Mouse (Mus musculus) kidney, embryonic 15.5 days (tissue): ENCODE results near the gene Trak1. TPM values are rescaled to one million over a fixed set of nuclear protein-coding genes. Genes with fewer than 3 reads are reported as not detected.
A peak's percentile ranks its signal among the peaks of the same experiment; 100 is the strongest.

Source experiments
- ATAC-seq: fragments of 200-750 bp; cut with Nextera tagmentation; replicated peaks from 2 replicates; pipeline ENCODE4 v1.8.0; 2017; ENCODE audit warnings: moderate TSS enrichment; ENCODE audit not compliant: low FRiP score
- H3K27ac ChIP-seq: fragments of 300-500 bp; sonication (generic); 2 replicates; pipeline ENCODE4 v1.5.1; 2015; ENCODE audit warnings: mild to moderate bottlenecking, inconsistent platforms
- H3K27me3 ChIP-seq: fragments of 300-500 bp; sonication (generic); 2 replicates; pipeline ENCODE4 v1.6.1; 2015; ENCODE audit warnings: inconsistent platforms
- H3K36me3 ChIP-seq: fragments of 300-500 bp; sonication (generic); 2 replicates; pipeline ENCODE4 v1.6.1; 2015; ENCODE audit warnings: inconsistent platforms
- H3K4me1 ChIP-seq: fragments of 300-500 bp; sonication (generic); 2 replicates; pipeline ENCODE4 v1.6.1; 2015; ENCODE audit warnings: inconsistent platforms
- H3K4me2 ChIP-seq: fragments of 300-500 bp; sonication (generic); 2 replicates; pipeline ENCODE4 v1.6.1; 2015; ENCODE audit warnings: moderate library complexity, mild to moderate bottlenecking, inconsistent platforms
- H3K4me3 ChIP-seq: fragments of 300-500 bp; sonication (generic); replicated peaks from 2 replicates; pipeline ENCODE4 v1.5.1; 2015; ENCODE audit warnings: mild to moderate bottlenecking, inconsistent platforms
- H3K9ac ChIP-seq: fragments of 300-500 bp; sonication (generic); 2 replicates; pipeline ENCODE4 v1.6.1; 2015; ENCODE audit warnings: mild to moderate bottlenecking, inconsistent platforms
- H3K9me3 ChIP-seq: fragments of 300-500 bp; sonication (generic); replicated peaks from 2 replicates; pipeline ENCODE4 v1.6.1; 2016; ENCODE audit warnings: inconsistent platforms
- WGBS: fragments of 180-500 bp; shearing (Covaris S2); methylation state at CpG from one replicate; pipeline ENCODE4 v1.1.7; 2015; ENCODE audit warnings: mixed read lengths; 5-methylcytosine and 5-hydroxymethylcytosine counted together
- polyA plus RNA-seq: library from polyadenylated mRNA; unstranded; fragments of >200 nt; fragmentation: Nextera tagmentation; extraction: Ambion mirVana; gene quantifications from 2 replicates; pipeline ENCODE4 v1.2.1, GENCODE M21; 2015

The Trak1 gene
- polyA plus RNA-seq, 1 experiment from 2014 or later = 18.7 TPM

- H3K9ac ChIP-seq = no peak overlapping the region
- no peak for ATAC-seq
- no peaks in the 10 kb centered on the region for H3K36me3 ChIP-seq
- 0 out of 2 replicates have a peak overlapping the region, but pooled peaks have one; percentile 0 for H3K4me2 ChIP-seq
- 59% methylated on average over 6 of the region's 6 CpGs for WGBS
- peaks cover 62% of the 10 kb centered on the region for H3K4me1 ChIP-seq
- H3K4me3 ChIP-seq = no peak overlapping the region
- H3K9me3 ChIP-seq = no peaks in the 10 kb centered on the region
- H3K27ac ChIP-seq = peak overlapping the region; percentile 51; the same call in 1 of the 2 replicates
- no peaks in the 10 kb centered on the region; the same call in 1 of the 2 replicates for H3K27me3 ChIP-seq
Measured at GRCm38 (mm10) chr9:121311846-121312236, 14.5 kb downstream of the Trak1 start.

GRCm38 (mm10) chr9:121312237-121312891 lies 15.1 kb downstream of the Trak1 start:
- 0 out of 2 replicates have a peak overlapping the region, but pooled peaks have one; percentile 0 for H3K4me2 ChIP-seq
- no peaks in the 10 kb centered on the region; the same call in 1 of the 2 replicates for H3K27me3 ChIP-seq
- no peak overlapping the region for H3K4me3 ChIP-seq
- no peaks in the 10 kb centered on the region for H3K36me3 ChIP-seq
- peak; percentile 26; the same call in 1 of the 2 replicates for ATAC-seq
- 44% methylated on average over 10 of the region's 10 CpGs for WGBS
- H3K4me1 ChIP-seq = peaks cover 66% of the 10 kb centered on the region
- no peaks in the 10 kb centered on the region for H3K9me3 ChIP-seq
- peak overlapping the region; percentile 93 for H3K27ac ChIP-seq
- H3K9ac ChIP-seq = no peak overlapping the region

GRCm38 (mm10) chr9:121313656-121314374 lies 16.5 kb downstream of the Trak1 start:
- peak overlapping the region; percentile 93 for H3K27ac ChIP-seq
- H3K27me3 ChIP-seq = no peaks in the 10 kb centered on the region; the same call in 1 of the 2 replicates
- peaks cover 70% of the 10 kb centered on the region for H3K4me1 ChIP-seq
- peak; percentile 76 for ATAC-seq
- no peaks in the 10 kb centered on the region for H3K36me3 ChIP-seq
- no peaks in the 10 kb centered on the region for H3K9me3 ChIP-seq
- peak overlapping the region; percentile 65 for H3K4me2 ChIP-seq
- H3K4me3 ChIP-seq = peak overlapping the region; percentile 34
- peak overlapping the region; percentile 31 for H3K9ac ChIP-seq
- 2% methylated on average over 21 of the region's 21 CpGs for WGBS

- WGBS = 6% methylated on average over 14 of the region's 14 CpGs
- Histone ChIP-seq H3K4me3 (peak overlapping the region; percentile 34), H3K4me1 (peaks cover 68% of the 10 kb centered on the region), H3K36me3 (no peaks in the 10 kb centered on the region), H3K9me3 (no peaks in the 10 kb centered on the region), H3K4me2 (peak overlapping the region; percentile 65), H3K9ac (peak overlapping the region; percentile 31), H3K27ac (peak overlapping the region; percentile 93), H3K27me3 (no peaks in the 10 kb centered on the region; the same call in 1 of the 2 replicates)
- ATAC-seq = peak; percentile 57
Measured at GRCm38 (mm10) chr9:121314541-121315152, 17.3 kb downstream of the Trak1 start.

- Histone ChIP-seq H3K9ac (no peak overlapping the region), H3K27ac (peak overlapping the region; percentile 93), H3K36me3 (no peaks in the 10 kb centered on the region), H3K4me2 (no peak overlapping the region), H3K4me1 (peaks cover 78% of the 10 kb centered on the region), H3K9me3 (no peaks in the 10 kb centered on the region), H3K4me3 (no peak overlapping the region), H3K27me3 (no peaks in the 10 kb centered on the region; the same call in 1 of the 2 replicates)
- ATAC-seq = no peak
- WGBS = 83% methylated on average over 4 of the region's 4 CpGs
Measured at GRCm38 (mm10) chr9:121315901-121316595, 18.7 kb downstream of the Trak1 start.

- Histone ChIP-seq H3K27me3 (no peaks in the 10 kb centered on the region; the same call in 1 of the 2 replicates), H3K27ac (peak overlapping the region; percentile 58; the same call in 1 of the 2 replicates)
- 62% methylated on average over 12 of the region's 12 CpGs for WGBS
Measured at GRCm38 (mm10) chr9:121316621-121317405, 19.5 kb downstream of the Trak1 start.

GRCm38 (mm10) chr9:121319323-121319966 lies 22.1 kb downstream of the Trak1 start:
- WGBS = 53% methylated on average over 10 of the region's 10 CpGs
- no peaks in the 10 kb centered on the region for H3K9me3 ChIP-seq
- no peak overlapping the region for H3K4me3 ChIP-seq
- no peaks in the 10 kb centered on the region; the same call in 1 of the 2 replicates for H3K27me3 ChIP-seq
- H3K9ac ChIP-seq = no peak overlapping the region
- H3K27ac ChIP-seq = peak overlapping the region; percentile 52; the same call in 1 of the 2 replicates
- peaks cover 5% of the 10 kb centered on the region; the same call in 1 of the 2 replicates for H3K36me3 ChIP-seq
- peaks cover 46% of the 10 kb centered on the region for H3K4me1 ChIP-seq
- no peak overlapping the region for H3K4me2 ChIP-seq
- peak; percentile 44 for ATAC-seq

More at GRCm38 (mm10) chr9:121316621-121317405, 19.5 kb downstream of the Trak1 start:
- Histone ChIP-seq H3K4me1 (peaks cover 72% of the 10 kb centered on the region), H3K4me2 (no peak overlapping the region), H3K9ac (no peak overlapping the region), H3K4me3 (no peak overlapping the region), H3K9me3 (no peaks in the 10 kb centered on the region), H3K36me3 (peaks cover under 1% of the 10 kb centered on the region; the same call in 1 of the 2 replicates)
- ATAC-seq = no peak

- Histone ChIP-seq H3K4me1 (peaks cover 36% of the 10 kb centered on the region), H3K27ac (0 out of 2 replicates have a peak overlapping the region, but pooled peaks have one; percentile 52), H3K9me3 (no peaks in the 10 kb centered on the region), H3K4me3 (no peak overlapping the region), H3K4me2 (no peak overlapping the region), H3K36me3 (peaks cover 5% of the 10 kb centered on the region; the same call in 1 of the 2 replicates), H3K9ac (no peak overlapping the region), H3K27me3 (no peaks in the 10 kb centered on the region; the same call in 1 of the 2 replicates)
- no peak for ATAC-seq
- 66% methylated on average over 2 of the region's 2 CpGs for WGBS
Measured at GRCm38 (mm10) chr9:121320433-121320832, 23.1 kb downstream of the Trak1 start.

- no peak overlapping the region for H3K4me2 ChIP-seq
- no peak for ATAC-seq
- WGBS = 95% methylated on average over 2 of the region's 2 CpGs
Measured at GRCm38 (mm10) chr9:121321118-121321517, 23.8 kb downstream of the Trak1 start.

GRCm38 (mm10) chr9:121322034-121322433 lies 24.7 kb downstream of the Trak1 start:
- Histone ChIP-seq H3K27me3 (no peaks in the 10 kb centered on the region), H3K4me1 (peaks cover 22% of the 10 kb centered on the region), H3K27ac (no peak overlapping the region), H3K36me3 (peaks cover 5% of the 10 kb centered on the region; the same call in 1 of the 2 replicates), H3K9ac (no peak overlapping the region), H3K9me3 (no peaks in the 10 kb centered on the region), H3K4me2 (no peak overlapping the region), H3K4me3 (no peak overlapping the region)
- WGBS = 94% methylated on average over 14 of the region's 14 CpGs
- ATAC-seq = no peak

More at GRCm38 (mm10) chr9:121321118-121321517, 23.8 kb downstream of the Trak1 start:
- peaks cover 5% of the 10 kb centered on the region; the same call in 1 of the 2 replicates for H3K36me3 ChIP-seq
- H3K4me3 ChIP-seq = no peak overlapping the region
- H3K27ac ChIP-seq = no peak overlapping the region
- H3K9me3 ChIP-seq = no peaks in the 10 kb centered on the region
- H3K9ac ChIP-seq = no peak overlapping the region
- peaks cover 29% of the 10 kb centered on the region for H3K4me1 ChIP-seq
- H3K27me3 ChIP-seq = no peaks in the 10 kb centered on the region
